Mouse (Mus musculus): ENCODE results near the gene Nat8f7.
"Not testable (repeated sequence)": the region's sequence is repeated elsewhere in the genome, so short reads cannot be mapped to it uniquely, and the experiment has no call there.

Nat8f7 gene

GRCm38 (mm10) chr6:85713105-85713504, at the start of gene Nat8f7:
Gene Nat8f7, minus strand, starts transcription at chr6:85713205.
- not testable (repeated sequence) for DNase-seq (ENCODE audit: low read depth, low spot score)

- DNase-seq (ENCODE audit: low read depth, low spot score) = not testable (repeated sequence)
Measured at GRCm38 (mm10) chr6:85762678-85763077, 49.7 kb upstream of the Nat8f7 start.

- DNase-seq (ENCODE audit: low read depth, low spot score) = not testable (repeated sequence)
Measured at GRCm38 (mm10) chr6:85755705-85756249, 42.8 kb upstream of the Nat8f7 start.

- DNase-seq (ENCODE audit: low read depth, low spot score) = not testable (repeated sequence)
Measured at GRCm38 (mm10) chr6:85709607-85710006, 3.4 kb downstream of the Nat8f7 start.

- DNase-seq (ENCODE audit: low read depth, low spot score) = not testable (repeated sequence)
Measured at GRCm38 (mm10) chr6:85709206-85709605, 3.8 kb downstream of the Nat8f7 start.

- not testable (repeated sequence) for DNase-seq (ENCODE audit: low read depth, low spot score)
Measured at GRCm38 (mm10) chr6:85701943-85702342, 11.1 kb downstream of the Nat8f7 start.

All from R1 (cell line).